Mouse (Mus musculus): Measurements from ENCODE around the gene Atp6v1b1. TPM values are rescaled to one million over a fixed set of nuclear protein-coding genes. Genes with fewer than 3 reads are reported as not detected.

Atp6v1b1 gene
- polyA plus RNA-seq, 1 experiment: not detected

DNA sequence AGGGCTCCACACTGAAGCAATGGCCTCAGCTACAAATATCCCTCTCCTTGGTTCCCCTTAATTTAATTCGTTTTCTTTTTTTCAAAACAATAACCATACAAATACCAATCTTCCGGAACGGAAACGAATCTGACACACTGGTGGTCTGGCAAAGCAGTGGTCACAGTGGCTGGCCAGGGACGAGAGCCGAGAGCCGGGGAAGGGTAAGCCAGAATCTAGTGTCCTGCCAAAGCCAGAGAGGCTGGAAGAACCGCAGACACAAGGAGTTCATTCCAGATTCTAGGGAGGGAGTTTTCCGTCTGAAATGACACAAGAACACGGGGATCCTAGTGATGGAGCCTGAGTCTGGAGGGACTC is 39.1 kb upstream of the Atp6v1b1 start:
- TF ChIP-seq MYOG (IDR thresholded peaks at IDR 0.05; ENCODE audit: control insufficient read depth in 1 of 3, insufficient read depth in 1 of 3, insufficient read length in 2 of 3, low read depth in 2 of 3) (no peak), E2F4 (IDR thresholded peaks at IDR 0.05; ENCODE audit: insufficient read depth) (no peak)
- Histone ChIP-seq H3ac (ENCODE audit: control insufficient read depth, insufficient read length) (no peak overlapping the region), H3K4me3 (no peak overlapping the region), H3K36me3 (ENCODE audit: control insufficient read depth, insufficient read depth) (no peaks in the 10 kb centered on the region), H3K27me3 (ENCODE audit: control insufficient read depth, insufficient read depth, insufficient read length) (peaks cover 83% of the 10 kb centered on the region), H3K79me2 (ENCODE audit: control insufficient read depth, insufficient read depth) (no peaks in the 10 kb centered on the region), H3K4me2 (ENCODE audit: low read depth) (no peak overlapping the region)

DNA sequence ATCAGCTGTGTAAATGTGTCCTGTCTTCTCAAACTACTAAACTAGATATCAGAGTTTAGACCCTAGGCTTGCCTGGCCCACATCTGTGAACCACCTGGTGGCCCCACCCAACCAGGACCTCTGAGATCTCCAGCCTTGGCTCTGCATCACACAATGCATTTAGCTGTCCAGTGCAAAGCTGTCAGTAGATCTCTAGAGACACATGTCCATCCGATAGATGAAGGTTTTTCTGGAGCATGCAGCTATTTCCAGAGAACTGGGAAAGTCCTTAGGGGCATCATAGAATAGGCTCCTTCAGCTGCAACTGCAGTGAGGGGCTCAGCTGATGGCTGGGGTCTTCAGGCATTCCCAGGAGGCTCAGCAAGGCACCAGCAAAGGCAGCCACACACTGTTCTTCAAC is 38.5 kb upstream of the Atp6v1b1 start:
- H3K4me2 ChIP-seq (ENCODE audit: low read depth): no peak overlapping the region
- no peaks in the 10 kb centered on the region for H3K79me2 ChIP-seq (ENCODE audit: control insufficient read depth, insufficient read depth)
- peaks cover 81% of the 10 kb centered on the region for H3K27me3 ChIP-seq (ENCODE audit: control insufficient read depth, insufficient read depth, insufficient read length)
- H3K36me3 ChIP-seq (ENCODE audit: control insufficient read depth, insufficient read depth): no peaks in the 10 kb centered on the region
- no peak overlapping the region for H3K4me3 ChIP-seq
- TF ChIP-seq TCF12 (IDR thresholded peaks at IDR 0.05; ENCODE audit: insufficient read depth, poor library complexity, severe bottlenecking) (no peak), POLR2AphosphoS2 (IDR thresholded peaks at IDR 0.05; ENCODE audit: insufficient read length, low read depth) (no peak), TCF3 (IDR thresholded peaks at IDR 0.05; ENCODE audit: insufficient read length, low read depth) (no peak), CEBPB (IDR thresholded peaks at IDR 0.05; ENCODE audit: insufficient read depth, poor library complexity, severe bottlenecking) (no peak), E2F4 (IDR thresholded peaks at IDR 0.05; ENCODE audit: insufficient read depth) (no peak), MYOG (IDR thresholded peaks at IDR 0.05; ENCODE audit: control insufficient read depth in 1 of 3, insufficient read depth in 1 of 3, insufficient read length in 2 of 3, low read depth in 2 of 3) (no peak), REST (IDR thresholded peaks at IDR 0.05; ENCODE audit: insufficient read depth, insufficient read length) (no peak), SRF (IDR thresholded peaks at IDR 0.05; ENCODE audit: control insufficient read depth, insufficient read length, low read depth) (no peak)
- no peak overlapping the region for H3ac ChIP-seq (ENCODE audit: control insufficient read depth, insufficient read length)

DNA sequence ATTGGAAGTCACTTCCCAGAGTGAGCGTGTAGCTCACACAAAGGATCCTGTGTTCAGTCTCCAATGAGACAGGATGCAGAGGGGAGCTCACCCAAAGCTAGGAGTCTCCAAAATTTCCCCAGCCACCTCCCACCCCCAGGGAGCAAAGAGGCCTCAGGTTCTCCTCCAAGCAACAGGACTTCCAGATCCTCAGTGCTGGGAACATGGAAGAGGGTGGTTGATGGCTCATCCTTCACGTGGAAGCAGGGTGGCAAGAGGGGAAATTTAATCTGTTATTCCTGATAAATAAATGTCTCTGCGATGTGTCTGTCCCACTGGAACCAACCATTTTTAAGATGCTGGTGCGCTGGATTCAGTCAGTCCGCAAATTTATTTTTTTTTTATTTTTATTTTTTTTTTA is 38.1 kb upstream of the Atp6v1b1 start:
- Histone ChIP-seq H3K36me3 (ENCODE audit: control insufficient read depth, insufficient read depth) (no peaks in the 10 kb centered on the region), H3ac (ENCODE audit: control insufficient read depth, insufficient read length) (no peak overlapping the region), H3K4me3 (no peak overlapping the region), H3K79me2 (ENCODE audit: control insufficient read depth, insufficient read depth) (no peaks in the 10 kb centered on the region), H3K27me3 (ENCODE audit: control insufficient read depth, insufficient read depth, insufficient read length) (peaks cover 83% of the 10 kb centered on the region), H3K4me2 (ENCODE audit: low read depth) (no peak overlapping the region)
- TF ChIP-seq POLR2AphosphoS2 (IDR thresholded peaks at IDR 0.05; ENCODE audit: insufficient read length, low read depth) (no peak), TCF12 (IDR thresholded peaks at IDR 0.05; ENCODE audit: insufficient read depth, poor library complexity, severe bottlenecking) (no peak), TCF3 (IDR thresholded peaks at IDR 0.05; ENCODE audit: insufficient read length, low read depth) (no peak), E2F4 (IDR thresholded peaks at IDR 0.05; ENCODE audit: insufficient read depth) (no peak), MAX (IDR thresholded peaks at IDR 0.05; ENCODE audit: low read depth) (no peak), SRF (IDR thresholded peaks at IDR 0.05; ENCODE audit: control insufficient read depth, insufficient read length, low read depth) (no peak), POLR2A (IDR thresholded peaks at IDR 0.05; ENCODE audit: insufficient read length, low read depth) (no peak), MYOD1 (IDR thresholded peaks at IDR 0.05; ENCODE audit: control insufficient read depth in 1 of 3, insufficient read length in 2 of 3, low read depth in 2 of 3) (no peak), CEBPB (IDR thresholded peaks at IDR 0.05; ENCODE audit: insufficient read depth, poor library complexity, severe bottlenecking) (no peak), REST (IDR thresholded peaks at IDR 0.05; ENCODE audit: insufficient read depth, insufficient read length) (no peak), MYOG (IDR thresholded peaks at IDR 0.05; ENCODE audit: control insufficient read depth in 1 of 3, insufficient read depth in 1 of 3, insufficient read length in 2 of 3, low read depth in 2 of 3) (no peak), USF1 (IDR thresholded peaks at IDR 0.05; ENCODE audit: low read depth) (no peak)

DNA sequence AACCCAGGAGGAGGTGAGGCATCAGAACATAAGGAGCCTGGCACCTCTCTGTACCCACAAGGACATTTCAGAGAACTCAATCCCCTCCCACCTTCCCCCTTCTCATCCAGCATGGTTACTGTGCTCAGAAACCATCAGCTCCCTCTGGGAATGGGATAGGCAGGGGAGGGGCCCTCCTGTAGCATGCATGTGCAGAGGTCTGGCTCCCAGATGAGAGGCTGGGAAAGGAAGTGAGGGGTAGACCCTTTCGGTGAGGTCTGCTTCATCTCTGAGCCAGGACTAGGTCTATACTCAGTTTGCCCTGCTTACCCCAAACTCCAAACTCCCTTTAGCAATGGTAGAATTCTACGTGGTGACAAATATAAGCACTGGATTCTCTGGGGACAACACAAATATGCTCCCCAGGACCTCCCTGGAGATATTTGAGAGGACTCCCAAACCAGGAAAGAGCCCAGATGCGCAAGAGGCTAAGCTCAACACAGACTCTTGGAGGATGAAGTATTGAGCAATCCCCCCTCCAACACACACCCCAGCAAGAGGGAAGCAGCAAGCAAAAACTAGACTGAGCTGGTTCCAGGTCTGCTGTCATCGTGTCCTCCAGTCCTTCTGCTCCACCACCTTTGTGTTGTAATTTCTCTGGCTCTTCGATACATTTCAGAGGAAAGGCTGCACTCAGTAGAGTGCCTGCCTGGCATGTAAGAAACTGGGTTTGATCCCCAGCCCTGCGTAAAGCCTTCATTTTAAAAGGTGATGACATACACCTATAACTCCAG is 34.9 kb upstream of the Atp6v1b1 start:
- Histone ChIP-seq H3ac (ENCODE audit: control insufficient read depth, insufficient read length) (no peak overlapping the region), H3K4me3 (no peak overlapping the region), H3K79me2 (ENCODE audit: control insufficient read depth, insufficient read depth) (no peaks in the 10 kb centered on the region), H3K4me2 (ENCODE audit: low read depth) (no peak overlapping the region), H3K36me3 (ENCODE audit: control insufficient read depth, insufficient read depth) (no peaks in the 10 kb centered on the region), H3K27me3 (ENCODE audit: control insufficient read depth, insufficient read depth, insufficient read length) (peaks cover 83% of the 10 kb centered on the region)
- no peak for TF ChIP-seq REST (IDR thresholded peaks at IDR 0.05; ENCODE audit: insufficient read depth, insufficient read length)
- no peak for TF ChIP-seq MYOD1 (IDR thresholded peaks at IDR 0.05; ENCODE audit: control insufficient read depth in 1 of 3, insufficient read length in 2 of 3, low read depth in 2 of 3)
- TF ChIP-seq CEBPB (IDR thresholded peaks at IDR 0.05; ENCODE audit: insufficient read depth, poor library complexity, severe bottlenecking): no peak

DNA sequence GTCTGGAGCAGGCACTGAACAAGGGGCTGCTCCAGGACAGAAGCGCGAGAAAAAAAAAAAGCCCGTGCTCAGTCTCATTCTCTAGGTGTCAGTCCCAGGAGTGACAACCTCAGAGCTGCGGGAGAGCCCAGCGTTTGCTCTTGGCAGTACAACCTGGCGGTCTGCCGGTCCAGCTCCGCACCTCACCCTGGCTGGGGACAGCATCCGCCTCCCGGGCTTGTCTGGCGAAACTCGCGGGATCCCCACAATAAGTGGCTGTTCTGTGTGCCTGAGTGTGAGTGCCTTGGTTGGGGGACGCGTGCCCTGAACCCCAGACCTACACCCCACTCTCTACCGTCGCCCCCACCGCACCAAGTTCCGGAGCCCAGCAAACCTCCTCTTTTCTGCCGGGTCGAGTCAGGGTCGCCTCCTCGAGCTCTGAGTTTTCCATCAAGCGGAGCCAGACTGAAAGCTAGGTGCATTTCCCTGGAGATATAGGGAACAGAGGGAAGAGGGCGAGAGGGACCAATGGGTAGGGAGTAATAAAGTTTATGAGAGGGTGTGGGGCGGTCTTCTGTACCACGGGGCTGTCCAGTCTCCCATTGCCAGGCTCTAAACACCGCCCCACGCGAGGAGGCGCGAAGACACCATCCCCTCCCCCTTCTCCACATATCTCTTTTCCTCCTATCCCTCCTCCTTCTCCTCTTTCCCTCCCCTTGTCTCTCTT is 32.3 kb upstream of the Atp6v1b1 start:
- no peak overlapping the region for H3ac ChIP-seq (ENCODE audit: control insufficient read depth, insufficient read length)
- no peaks in the 10 kb centered on the region for H3K79me2 ChIP-seq (ENCODE audit: control insufficient read depth, insufficient read depth)
- H3K36me3 ChIP-seq (ENCODE audit: control insufficient read depth, insufficient read depth): no peaks in the 10 kb centered on the region
- peaks cover 83% of the 10 kb centered on the region for H3K27me3 ChIP-seq (ENCODE audit: control insufficient read depth, insufficient read depth, insufficient read length)
- peak overlapping the region; percentile 85 for H3K4me2 ChIP-seq (ENCODE audit: low read depth)
- H3K4me3 ChIP-seq: peak overlapping the region; percentile 17
- no peak for TF ChIP-seq E2F4 (IDR thresholded peaks at IDR 0.05; ENCODE audit: insufficient read depth)
